Mouse (Mus musculus): ENCODE measurements around the gene Ghr.
A peak's percentile ranks its signal among the peaks of the same experiment; 100 is the strongest.

Ghr gene

GRCm38 (mm10) chr15:3444448-3445020, 138.8 kb downstream of the Ghr start:
- no peak for DNase-seq

GRCm38 (mm10) chr15:3441506-3442286, 141.6 kb downstream of the Ghr start:
- no peak for DNase-seq

GRCm38 (mm10) chr15:3437381-3437780, 145.9 kb downstream of the Ghr start:
- peak; percentile 94 for DNase-seq

GRCm38 (mm10) chr15:3435637-3436036, 147.7 kb downstream of the Ghr start:
- no peak for DNase-seq

- no peak for DNase-seq
Observed at GRCm38 (mm10) chr15:3434461-3434860, 148.8 kb downstream of the Ghr start.

GRCm38 (mm10) chr15:3433281-3433680, 150.0 kb downstream of the Ghr start:
- peak; percentile 98 for DNase-seq

- DNase-seq: no peak
Observed at GRCm38 (mm10) chr15:3432823-3433222, 150.5 kb downstream of the Ghr start.

- DNase-seq: no peak
Observed at GRCm38 (mm10) chr15:3429417-3429816, 153.9 kb downstream of the Ghr start.

GRCm38 (mm10) chr15:3429001-3429400, 154.3 kb downstream of the Ghr start:
- DNase-seq: peak; percentile 87

- DNase-seq: peak; percentile 82
Observed at GRCm38 (mm10) chr15:3426401-3426800, 156.9 kb downstream of the Ghr start.

- DNase-seq: peak; percentile 91
Observed at GRCm38 (mm10) chr15:3423177-3423576, 160.1 kb downstream of the Ghr start.

GRCm38 (mm10) chr15:3417699-3418098, 165.6 kb downstream of the Ghr start:
- no peak for DNase-seq

- DNase-seq: no peak
Observed at GRCm38 (mm10) chr15:3413103-3413502, 170.2 kb downstream of the Ghr start.

GRCm38 (mm10) chr15:3408478-3408877, 174.8 kb downstream of the Ghr start:
- no peak for DNase-seq

- DNase-seq: no peak
Observed at GRCm38 (mm10) chr15:3399196-3399595, 184.1 kb downstream of the Ghr start.

GRCm38 (mm10) chr15:3397369-3398100, 185.8 kb downstream of the Ghr start:
- no peak for DNase-seq

- DNase-seq: no peak
Observed at GRCm38 (mm10) chr15:3396149-3396548, 187.1 kb downstream of the Ghr start.

GRCm38 (mm10) chr15:3395700-3396099, 187.6 kb downstream of the Ghr start:
- DNase-seq: no peak

- no peak for DNase-seq
Observed at GRCm38 (mm10) chr15:3390722-3391121, 192.6 kb downstream of the Ghr start.

- no peak for DNase-seq
Observed at GRCm38 (mm10) chr15:3389011-3389410, 194.3 kb downstream of the Ghr start.

- no peak for DNase-seq
Observed at GRCm38 (mm10) chr15:3388485-3388884, 194.8 kb downstream of the Ghr start.

- no peak for DNase-seq
Observed at GRCm38 (mm10) chr15:3383788-3384187, 199.5 kb downstream of the Ghr start.

GRCm38 (mm10) chr15:3381413-3381812, 201.9 kb downstream of the Ghr start:
- DNase-seq: no peak

GRCm38 (mm10) chr15:3368261-3368832, 214.9 kb downstream of the Ghr start:
- no peak for DNase-seq

Data from heart, adult 11 months (tissue).